Mouse (Mus musculus) erythroblast, embryonic 14.5 days (primary cell): ENCODE results near the gene Tex33. TPM values are rescaled to one million over a fixed set of nuclear protein-coding genes. Genes with fewer than 3 reads are reported as not detected.
"Not testable (repeated sequence)": the region's sequence is repeated elsewhere in the genome, so short reads cannot be mapped to it uniquely, and the experiment has no call there.

Experiments used
- H3K27me3 ChIP-seq: 2 replicates; pipeline ENCODE4 v1.6.1; 2012; ENCODE audit warnings: inconsistent platforms; ENCODE audit not compliant: control insufficient read depth
- H3K36me3 ChIP-seq: 2 replicates; pipeline ENCODE4 v1.6.1; 2012; ENCODE audit warnings: mild to moderate bottlenecking, inconsistent platforms; ENCODE audit not compliant: control insufficient read depth
- H3K4me1 ChIP-seq: 2 replicates; pipeline ENCODE4 v1.6.1; 2012; ENCODE audit warnings: inconsistent platforms; ENCODE audit not compliant: control insufficient read depth
- H3K4me3 ChIP-seq: replicated peaks from 2 replicates; pipeline ENCODE3; 2012; ENCODE audit warnings: moderate library complexity, mild to moderate bottlenecking, inconsistent platforms
- H3K9me3 ChIP-seq: 2 replicates; pipeline ENCODE4 v1.6.1; 2012; ENCODE audit warnings: low read length, inconsistent platforms, mixed read lengths; ENCODE audit not compliant: control insufficient read depth
- GATA1 ChIP-seq: IDR thresholded peaks from 2 replicates; pipeline ENCODE4 v1.6.1; 2012; ENCODE audit warnings: low read length, inconsistent platforms, mixed read lengths
- TAL1 ChIP-seq: IDR thresholded peaks from 3 replicates; pipeline ENCODE4 v1.6.1; 2012; ENCODE audit warnings: low read length, inconsistent platforms, mixed read lengths
- polyA plus RNA-seq: library from polyadenylated mRNA; stranded (reverse); fragments of >175 nt; gene quantifications from 2 replicates; pipeline ENCODE4 v1.2.3, GENCODE M21; 2012

Gene Tex33
- polyA plus RNA-seq, 1 experiment, result not detected

- Histone ChIP-seq H3K27me3 (peaks cover 18% of the 10 kb centered on the region), H3K36me3 (no peaks in the 10 kb centered on the region), H3K4me3 (no peak overlapping the region), H3K4me1 (no peaks in the 10 kb centered on the region), H3K9me3 (no peaks in the 10 kb centered on the region)
- TF ChIP-seq TAL1, result no peak
- no peak for TF ChIP-seq GATA1
Measured at GRCm38 (mm10) chr15:78369641-78370040, 26.1 kb downstream of the Tex33 start.

- H3K4me3 ChIP-seq, result no peak overlapping the region
- H3K9me3 ChIP-seq, result no peaks in the 10 kb centered on the region
- peaks cover 18% of the 10 kb centered on the region for H3K27me3 ChIP-seq
- H3K36me3 ChIP-seq, result no peaks in the 10 kb centered on the region
- no peaks in the 10 kb centered on the region for H3K4me1 ChIP-seq
- TF ChIP-seq TAL1, result no peak
- no peak for TF ChIP-seq GATA1
Measured at GRCm38 (mm10) chr15:78368926-78369346, 26.8 kb downstream of the Tex33 start.

GRCm38 (mm10) chr15:78367811-78368210, 27.9 kb downstream of the Tex33 start:
- Histone ChIP-seq H3K4me3 (no peak overlapping the region), H3K27me3 (peaks cover 18% of the 10 kb centered on the region), H3K9me3 (no peaks in the 10 kb centered on the region), H3K36me3 (no peaks in the 10 kb centered on the region), H3K4me1 (no peaks in the 10 kb centered on the region)
- TF ChIP-seq TAL1 (no peak), GATA1 (no peak)

GRCm38 (mm10) chr15:78366875-78367274, 28.8 kb downstream of the Tex33 start:
- Histone ChIP-seq H3K27me3 (peaks cover 18% of the 10 kb centered on the region), H3K9me3 (no peaks in the 10 kb centered on the region; the same call in 1 of the 2 replicates), H3K36me3 (no peaks in the 10 kb centered on the region), H3K4me3 (no peak overlapping the region), H3K4me1 (no peaks in the 10 kb centered on the region)
- TF ChIP-seq TAL1, result no peak
- no peak for TF ChIP-seq GATA1

GRCm38 (mm10) chr15:78365916-78366315, 29.8 kb downstream of the Tex33 start:
- no peak overlapping the region for H3K4me3 ChIP-seq
- H3K27me3 ChIP-seq, result peaks cover 18% of the 10 kb centered on the region
- no peaks in the 10 kb centered on the region; the same call in 1 of the 2 replicates for H3K9me3 ChIP-seq
- TF ChIP-seq TAL1 (no peak), GATA1 (no peak)
- no peaks in the 10 kb centered on the region for H3K4me1 ChIP-seq
- no peaks in the 10 kb centered on the region for H3K36me3 ChIP-seq

GRCm38 (mm10) chr15:78355548-78355947, 40.2 kb downstream of the Tex33 start:
- Histone ChIP-seq H3K4me1 (no peaks in the 10 kb centered on the region), H3K9me3 (no peaks in the 10 kb centered on the region), H3K27me3 (peaks cover 2% of the 10 kb centered on the region; the same call in 1 of the 2 replicates), H3K4me3 (no peak overlapping the region), H3K36me3 (no peaks in the 10 kb centered on the region)
- TF ChIP-seq TAL1 (no peak), GATA1 (no peak)

- Histone ChIP-seq H3K4me1 (no peaks in the 10 kb centered on the region), H3K4me3 (no peak overlapping the region), H3K36me3 (no peaks in the 10 kb centered on the region), H3K9me3 (no peaks in the 10 kb centered on the region), H3K27me3 (peaks cover 2% of the 10 kb centered on the region; the same call in 1 of the 2 replicates)
- TF ChIP-seq TAL1 (no peak), GATA1 (no peak)
Measured at GRCm38 (mm10) chr15:78354958-78355357, 40.8 kb downstream of the Tex33 start.

- H3K4me3 ChIP-seq, result no peak overlapping the region
- H3K9me3 ChIP-seq, result no peaks in the 10 kb centered on the region
- TF ChIP-seq TAL1 (no peak), GATA1 (no peak)
- H3K27me3 ChIP-seq, result peaks cover 2% of the 10 kb centered on the region; the same call in 1 of the 2 replicates
- no peaks in the 10 kb centered on the region for H3K36me3 ChIP-seq
- H3K4me1 ChIP-seq, result no peaks in the 10 kb centered on the region
Measured at GRCm38 (mm10) chr15:78351586-78352165, 44.0 kb downstream of the Tex33 start.

- Histone ChIP-seq H3K36me3 (no peaks in the 10 kb centered on the region), H3K9me3 (no peaks in the 10 kb centered on the region), H3K4me3 (no peak overlapping the region), H3K27me3 (no peaks in the 10 kb centered on the region), H3K4me1 (no peaks in the 10 kb centered on the region)
- TF ChIP-seq TAL1 (no peak), GATA1 (no peak)
Measured at GRCm38 (mm10) chr15:78344567-78344966, 51.1 kb downstream of the Tex33 start.

- H3K4me3 ChIP-seq, result no peak overlapping the region
- no peaks in the 10 kb centered on the region for H3K36me3 ChIP-seq
- no peaks in the 10 kb centered on the region for H3K4me1 ChIP-seq
- no peaks in the 10 kb centered on the region for H3K27me3 ChIP-seq
- TF ChIP-seq TAL1, result no peak
- TF ChIP-seq GATA1, result no peak
- no peaks in the 10 kb centered on the region for H3K9me3 ChIP-seq
Measured at GRCm38 (mm10) chr15:78343683-78344082, 52.0 kb downstream of the Tex33 start.

GRCm38 (mm10) chr15:78340919-78341318, 54.8 kb downstream of the Tex33 start:
- not testable (repeated sequence) for H3K4me3 ChIP-seq, H3K27me3 ChIP-seq, H3K4me1 ChIP-seq, H3K36me3 ChIP-seq, H3K9me3 ChIP-seq

- H3K27me3 ChIP-seq, H3K4me1 ChIP-seq, H3K36me3 ChIP-seq, H3K9me3 ChIP-seq, H3K4me3 ChIP-seq: not testable (repeated sequence)
Measured at GRCm38 (mm10) chr15:78339627-78340423, 55.9 kb downstream of the Tex33 start.
